Mouse (Mus musculus): ENCODE measurements around the gene Nmnat2. TPM values are rescaled to one million over a fixed set of nuclear protein-coding genes. Genes with fewer than 3 reads are reported as not detected.
A peak's percentile ranks its signal among the peaks of the same experiment; 100 is the strongest.

Nmnat2 gene
- polyA plus RNA-seq, 1 experiment from 2014 or later, result 5.0 TPM

GRCm38 (mm10) chr1:153090807-153091206 lies 136.0 kb downstream of the Nmnat2 start:
- no peaks in the 10 kb centered on the region for H3K27me3 ChIP-seq
- no peak overlapping the region for H3K9ac ChIP-seq

GRCm38 (mm10) chr1:153091438-153092236 lies 136.8 kb downstream of the Nmnat2 start:
- Histone ChIP-seq H3K4me3 (no peak overlapping the region), H3K27me3 (no peaks in the 10 kb centered on the region), H3K4me1 (peaks cover 51% of the 10 kb centered on the region), H3K9ac (no peak overlapping the region), H3K9me3 (no peaks in the 10 kb centered on the region), H3K27ac (peak overlapping the region; percentile 87), H3K36me3 (no peaks in the 10 kb centered on the region), H3K4me2 (peak overlapping the region; percentile 7; the same call in 1 of the 2 replicates)
- WGBS, result 27% methylated on average over 9 of the region's 9 CpGs
- peak; percentile 72 for ATAC-seq (ENCODE audit: borderline replicate concordance, extremely low read depth, low FRiP score, low TSS enrichment)

More at GRCm38 (mm10) chr1:153090807-153091206, 136.0 kb downstream of the Nmnat2 start:
- Histone ChIP-seq H3K4me3 (no peak overlapping the region), H3K4me1 (peaks cover 49% of the 10 kb centered on the region), H3K27ac (no peak overlapping the region), H3K36me3 (no peaks in the 10 kb centered on the region), H3K4me2 (no peak overlapping the region), H3K9me3 (no peaks in the 10 kb centered on the region)
- ATAC-seq (ENCODE audit: borderline replicate concordance, extremely low read depth, low FRiP score, low TSS enrichment), result no peak
- 59% methylated on average over 4 of the region's 4 CpGs for WGBS

DNA sequence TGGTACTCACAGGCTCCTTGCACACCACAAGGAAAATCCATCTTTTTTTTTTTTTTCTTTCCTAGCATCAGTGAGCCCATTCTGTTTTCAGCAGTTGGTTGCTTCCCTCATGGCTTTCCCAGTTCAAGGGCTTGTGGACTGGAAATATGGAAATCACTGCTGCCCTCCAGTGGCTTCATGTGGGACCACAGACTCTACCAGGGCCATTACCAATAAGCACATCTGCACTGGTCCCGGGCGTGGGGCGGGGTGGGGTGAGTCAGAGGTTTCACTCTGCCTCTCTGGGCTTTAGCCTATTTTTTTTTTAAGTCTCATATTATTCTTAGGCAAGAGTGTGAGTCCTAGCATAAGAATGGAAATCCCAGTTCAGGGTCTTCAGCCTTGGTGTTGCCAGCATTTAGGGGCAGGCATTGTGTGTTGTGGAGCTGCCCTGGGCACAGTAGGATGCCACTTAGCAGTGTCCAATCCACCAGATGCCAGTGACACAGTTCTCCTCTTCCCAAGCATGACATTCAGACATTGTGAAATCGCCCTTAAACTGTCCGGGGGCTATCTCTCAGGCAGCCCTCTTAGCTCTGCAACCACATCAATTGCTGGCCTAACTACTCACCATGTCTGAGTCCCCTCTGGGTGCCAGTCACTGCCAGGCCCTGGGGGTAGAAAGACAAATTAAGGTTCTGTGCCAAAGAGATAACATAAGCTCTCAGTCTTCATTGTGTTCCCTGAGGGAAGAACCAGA lies 137.6 kb downstream of the Nmnat2 start:
- WGBS, result 41% methylated on average over 5 of the region's 5 CpGs
- Histone ChIP-seq H3K4me1 (peaks cover 57% of the 10 kb centered on the region), H3K36me3 (no peaks in the 10 kb centered on the region), H3K4me3 (no peak overlapping the region), H3K27me3 (no peaks in the 10 kb centered on the region), H3K9ac (no peak overlapping the region), H3K27ac (peak overlapping the region; percentile 87), H3K9me3 (no peaks in the 10 kb centered on the region), H3K4me2 (no peak overlapping the region)
- peak; percentile 49; the same call in 1 of the 2 replicates for ATAC-seq (ENCODE audit: borderline replicate concordance, extremely low read depth, low FRiP score, low TSS enrichment)

- no peaks in the 10 kb centered on the region for H3K36me3 ChIP-seq
- 74% methylated on average over 5 of the region's 5 CpGs for WGBS
- H3K4me2 ChIP-seq, result no peak overlapping the region
- no peaks in the 10 kb centered on the region for H3K27me3 ChIP-seq
- H3K4me1 ChIP-seq, result peaks cover 60% of the 10 kb centered on the region
- no peak for ATAC-seq (ENCODE audit: borderline replicate concordance, extremely low read depth, low FRiP score, low TSS enrichment)
- no peak overlapping the region for H3K27ac ChIP-seq
- no peak overlapping the region for H3K4me3 ChIP-seq
- no peak overlapping the region for H3K9ac ChIP-seq
- no peaks in the 10 kb centered on the region for H3K9me3 ChIP-seq
Observed at GRCm38 (mm10) chr1:153093172-153093571, 138.4 kb downstream of the Nmnat2 start.

DNA sequence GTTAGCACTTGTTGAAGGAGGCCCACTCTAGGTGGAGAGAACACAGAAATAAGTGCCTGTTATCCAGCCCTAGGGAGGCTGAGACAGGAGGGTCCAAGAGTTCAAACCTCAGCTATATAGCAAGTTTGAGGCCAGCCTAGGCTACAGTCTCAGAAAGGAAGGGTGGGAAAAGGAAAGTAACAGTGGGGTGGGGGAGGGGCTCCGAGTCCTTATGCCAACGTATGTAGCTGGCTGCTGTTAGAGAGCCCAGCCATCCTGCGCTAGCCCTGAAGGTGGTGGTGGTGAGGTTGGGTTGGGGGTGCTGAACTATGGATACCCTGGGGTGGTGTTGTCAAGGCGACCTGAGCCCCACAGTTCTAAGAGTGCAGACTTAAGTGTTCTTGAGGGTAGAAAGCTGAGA lies 138.8 kb downstream of the Nmnat2 start:
- Histone ChIP-seq H3K9ac (no peak overlapping the region), H3K36me3 (no peaks in the 10 kb centered on the region), H3K9me3 (no peaks in the 10 kb centered on the region), H3K27ac (no peak overlapping the region), H3K27me3 (no peaks in the 10 kb centered on the region), H3K4me1 (peaks cover 64% of the 10 kb centered on the region), H3K4me3 (no peak overlapping the region), H3K4me2 (no peak overlapping the region)
- 72% methylated on average over 4 of the region's 4 CpGs for WGBS
- ATAC-seq (ENCODE audit: borderline replicate concordance, extremely low read depth, low FRiP score, low TSS enrichment), result no peak

DNA sequence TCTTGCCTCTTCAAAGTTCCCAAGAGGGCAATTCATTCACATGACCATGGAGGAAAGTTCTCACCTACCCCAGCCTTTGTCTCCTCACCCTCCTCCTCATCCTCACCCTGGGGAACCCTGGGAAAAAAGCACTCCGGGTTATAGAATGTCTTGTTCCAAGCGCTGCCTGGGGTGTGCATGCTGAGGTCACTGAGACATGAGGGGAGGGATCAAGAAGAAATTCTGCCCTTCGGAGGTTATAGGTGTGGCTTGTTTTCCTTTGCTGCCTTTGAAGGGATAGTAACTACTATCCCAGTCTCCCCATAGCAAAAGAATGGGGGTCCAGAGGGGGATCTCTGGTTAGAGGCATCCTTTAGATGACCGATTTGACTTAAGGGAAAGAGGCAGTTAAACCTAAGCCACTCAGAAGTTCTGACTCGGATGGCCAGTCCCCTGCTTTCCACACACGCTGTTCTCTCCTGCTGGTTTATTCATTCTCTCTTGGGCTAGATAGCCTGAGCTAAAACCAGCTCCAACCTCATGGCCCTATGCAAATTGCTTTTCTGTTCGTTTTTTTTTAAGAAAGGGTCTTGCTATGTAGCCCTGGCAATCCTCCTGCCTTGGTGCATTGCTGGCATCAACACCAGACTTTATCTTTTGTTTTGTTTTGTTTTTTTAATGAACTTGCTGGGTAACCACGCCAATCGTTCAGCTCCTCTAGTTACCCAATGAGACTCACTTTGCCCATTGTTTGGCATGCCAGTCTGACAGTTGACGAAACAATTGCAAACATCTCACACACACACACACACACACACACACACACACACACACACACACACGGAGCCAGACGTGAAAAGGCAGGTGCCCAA lies 139.7 kb downstream of the Nmnat2 start:
- Histone ChIP-seq H3K9ac (no peak overlapping the region), H3K36me3 (no peaks in the 10 kb centered on the region), H3K27me3 (no peaks in the 10 kb centered on the region), H3K4me2 (no peak overlapping the region), H3K27ac (no peak overlapping the region), H3K9me3 (no peaks in the 10 kb centered on the region), H3K4me1 (peaks cover 73% of the 10 kb centered on the region), H3K4me3 (no peak overlapping the region)
- no peak for ATAC-seq (ENCODE audit: borderline replicate concordance, extremely low read depth, low FRiP score, low TSS enrichment)
- 50% methylated on average over 12 of the region's 12 CpGs for WGBS

DNA sequence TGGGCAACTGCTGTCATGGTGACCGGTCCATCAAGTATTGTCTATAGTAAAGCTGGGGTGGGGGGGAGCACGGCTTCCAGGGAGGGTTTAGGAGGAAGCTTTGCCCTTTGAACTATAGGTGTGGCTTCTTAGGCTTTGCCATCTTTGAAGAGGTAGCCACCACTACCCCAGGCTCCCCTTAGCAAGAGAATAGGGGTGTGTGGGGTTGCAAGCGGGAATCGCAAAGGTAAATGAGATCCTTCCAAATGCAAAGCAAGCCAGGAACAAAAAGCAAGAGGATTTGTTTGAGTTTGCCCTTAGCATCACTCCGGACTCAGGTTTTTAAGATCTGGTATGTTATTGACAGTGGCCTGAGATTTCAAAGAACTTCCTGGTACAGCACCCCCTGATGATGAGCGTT lies 140.5 kb downstream of the Nmnat2 start:
- Histone ChIP-seq H3K4me2 (no peak overlapping the region), H3K36me3 (no peaks in the 10 kb centered on the region), H3K9me3 (no peaks in the 10 kb centered on the region), H3K27me3 (no peaks in the 10 kb centered on the region), H3K9ac (no peak overlapping the region), H3K4me3 (no peak overlapping the region), H3K4me1 (peaks cover 74% of the 10 kb centered on the region), H3K27ac (peak overlapping the region; percentile 88; the same call in 1 of the 2 replicates)
- WGBS, result 70% methylated on average over 6 of the region's 6 CpGs
- ATAC-seq (ENCODE audit: borderline replicate concordance, extremely low read depth, low FRiP score, low TSS enrichment), result no peak

DNA sequence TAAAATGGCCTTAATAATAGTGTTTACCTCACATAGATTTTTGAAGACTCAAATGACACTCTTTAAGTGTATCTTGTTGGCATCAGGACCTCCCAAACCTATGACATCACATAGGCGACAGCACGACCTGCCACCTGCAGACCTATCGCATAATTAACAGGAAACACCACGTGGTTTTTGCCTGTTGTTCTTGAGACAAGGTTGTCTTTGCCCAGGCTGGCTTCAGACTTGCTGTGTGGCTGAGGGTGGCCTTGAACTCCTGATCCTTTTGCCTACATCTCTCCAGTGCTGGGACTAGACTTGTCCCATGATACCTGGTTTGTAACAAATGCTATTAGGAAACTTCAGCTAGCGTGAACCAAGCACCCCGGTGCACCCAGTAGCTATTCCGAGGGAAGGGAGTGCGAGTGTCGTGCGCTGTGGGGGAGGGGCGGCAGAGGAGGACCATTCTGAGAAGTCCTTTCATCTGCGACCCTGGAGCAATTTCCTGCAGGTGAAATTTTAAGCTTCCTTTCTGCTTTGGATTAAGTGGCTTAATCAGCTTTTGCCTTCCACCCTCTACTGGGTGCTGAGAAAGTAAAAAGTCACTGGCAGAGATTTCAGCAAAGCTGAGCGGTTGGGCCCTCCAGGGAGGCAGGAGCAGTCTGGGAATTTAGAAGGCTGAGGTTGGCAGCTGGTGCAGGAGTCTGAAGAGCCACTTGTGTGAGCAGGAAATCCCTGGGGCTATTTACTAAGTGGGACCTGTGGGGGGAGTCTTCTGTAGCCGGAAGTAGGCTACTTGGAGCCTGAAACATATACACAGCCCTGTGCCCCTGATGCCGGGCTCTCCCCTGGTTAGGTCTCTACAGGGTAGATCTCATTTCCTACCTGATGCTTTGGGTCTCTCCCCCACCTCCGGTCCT lies 141.3 kb downstream of the Nmnat2 start:
- Histone ChIP-seq H3K4me2 (no peak overlapping the region), H3K9me3 (no peaks in the 10 kb centered on the region), H3K4me1 (peaks cover 74% of the 10 kb centered on the region), H3K36me3 (no peaks in the 10 kb centered on the region), H3K27ac (peak overlapping the region; percentile 88), H3K4me3 (no peak overlapping the region), H3K27me3 (no peaks in the 10 kb centered on the region), H3K9ac (no peak overlapping the region)
- 24% methylated on average over 16 of the region's 16 CpGs for WGBS
- peak; percentile 43; the same call in 1 of the 2 replicates for ATAC-seq (ENCODE audit: borderline replicate concordance, extremely low read depth, low FRiP score, low TSS enrichment)

DNA sequence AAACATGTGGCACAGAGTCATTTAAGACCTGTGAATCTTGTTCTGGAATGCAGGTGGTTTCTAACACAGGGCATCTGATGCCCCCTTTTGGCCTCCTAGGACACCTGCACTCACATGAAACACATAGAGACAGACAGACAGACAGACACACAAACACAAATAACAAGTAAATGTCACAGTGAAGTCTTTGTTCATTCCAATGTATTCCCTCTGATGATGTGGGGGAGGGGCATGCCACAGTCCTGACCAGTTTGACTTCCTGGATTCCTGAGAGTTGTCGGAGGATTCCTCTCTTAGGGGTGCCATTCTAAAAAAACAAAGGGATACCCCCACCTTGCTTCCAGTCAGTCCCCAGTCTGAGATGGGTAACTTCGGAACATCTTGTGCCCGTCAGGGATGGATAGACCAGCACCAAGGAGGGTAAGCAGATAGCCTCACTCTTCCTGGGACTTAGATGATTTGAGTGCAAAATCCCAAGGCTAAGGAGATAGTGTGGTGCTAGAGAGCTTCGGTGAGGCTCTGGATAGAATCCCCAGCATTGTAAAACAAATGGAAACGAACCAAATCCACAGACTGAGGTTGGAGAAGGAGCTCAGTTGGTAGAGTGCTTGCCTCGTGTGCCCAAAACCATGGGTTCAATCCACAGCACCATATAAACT lies 142.4 kb downstream of the Nmnat2 start:
- peak overlapping the region; percentile 88 for H3K27ac ChIP-seq
- H3K36me3 ChIP-seq, result no peaks in the 10 kb centered on the region
- peaks cover 69% of the 10 kb centered on the region for H3K4me1 ChIP-seq
- no peak overlapping the region for H3K9ac ChIP-seq
- 90% methylated on average over 6 of the region's 6 CpGs for WGBS
- H3K27me3 ChIP-seq, result no peaks in the 10 kb centered on the region
- H3K4me3 ChIP-seq, result no peak overlapping the region
- no peak overlapping the region for H3K4me2 ChIP-seq
- no peak for ATAC-seq (ENCODE audit: borderline replicate concordance, extremely low read depth, low FRiP score, low TSS enrichment)
- H3K9me3 ChIP-seq, result no peaks in the 10 kb centered on the region

DNA sequence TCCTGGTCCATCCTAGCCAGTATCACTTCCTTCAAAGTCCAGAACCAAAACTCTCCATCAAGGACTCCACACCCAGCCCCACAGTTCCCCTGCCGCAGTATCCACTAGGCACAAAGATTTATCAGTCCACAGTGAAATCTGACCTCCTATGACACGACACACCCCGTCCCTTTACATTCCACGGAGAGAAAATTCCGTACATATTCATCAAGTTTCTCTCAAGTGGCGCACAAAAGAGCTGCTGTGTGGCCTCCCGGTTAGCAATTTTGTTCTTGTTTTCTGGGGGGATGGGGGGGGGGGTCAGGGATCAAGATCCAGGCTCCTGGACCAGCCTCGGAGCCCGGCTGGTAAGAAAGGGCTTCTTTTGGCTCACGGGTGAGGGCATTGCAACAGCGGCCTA lies 143.8 kb downstream of the Nmnat2 start:
- Histone ChIP-seq H3K4me1 (peaks cover 60% of the 10 kb centered on the region), H3K4me3 (no peak overlapping the region), H3K27me3 (no peaks in the 10 kb centered on the region), H3K9me3 (no peaks in the 10 kb centered on the region), H3K9ac (no peak overlapping the region), H3K36me3 (no peaks in the 10 kb centered on the region), H3K27ac (peak overlapping the region; percentile 69), H3K4me2 (no peak overlapping the region)
- WGBS, result 46% methylated on average over 11 of the region's 11 CpGs
- ATAC-seq (ENCODE audit: borderline replicate concordance, extremely low read depth, low FRiP score, low TSS enrichment), result no peak

All from lung, embryonic 15.5 days (tissue).